Mouse (Mus musculus): ENCODE measurements around the gene Rab3gap1. TPM values are rescaled to one million over a fixed set of nuclear protein-coding genes. Genes with fewer than 3 reads are reported as not detected.

The Rab3gap1 gene
- polyA plus RNA-seq, 1 experiment from 2014 or later: 15.0 TPM

DNA sequence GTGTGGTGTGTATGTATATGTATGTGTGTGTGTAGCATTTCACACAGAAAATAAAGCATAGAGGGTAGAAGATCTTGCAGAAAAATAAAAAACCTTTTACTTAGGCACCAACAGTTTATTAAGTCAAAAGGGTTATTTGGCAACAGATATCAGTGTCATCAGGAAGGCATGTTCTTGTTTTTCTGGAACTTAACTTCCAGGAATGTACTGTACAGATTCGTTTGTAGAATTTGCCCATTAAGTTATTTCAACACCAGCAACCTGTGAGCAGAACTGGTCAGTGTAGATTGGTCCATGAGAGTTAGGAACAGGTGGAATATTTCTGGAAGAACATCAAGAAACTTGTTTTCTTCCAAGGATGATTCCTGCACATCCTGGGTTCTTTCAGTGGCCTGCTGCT lies 30.8 kb downstream of the Rab3gap1 start:
- ATAC-seq (ENCODE audit: insufficient read depth, low FRiP score, low TSS enrichment) (no peak), DNase-seq (ENCODE audit: low spot score) (no peak)
- Histone ChIP-seq H3K36me3 (ENCODE audit: control insufficient read depth, insufficient read depth, low read length) (no peaks in the 10 kb centered on the region), H3K4me1 (ENCODE audit: control insufficient read depth, insufficient read depth, low read length) (no peaks in the 10 kb centered on the region), H3K27me3 (ENCODE audit: control insufficient read depth, insufficient read depth, low read length) (no peaks in the 10 kb centered on the region), H3K4me3 (ENCODE audit: low read depth, low read length) (no peak overlapping the region), H3K4me2 (ENCODE audit: low read depth) (no peak overlapping the region), H3K27ac (ENCODE audit: low read depth, low read length) (no peak overlapping the region), H3K9ac (ENCODE audit: low read length) (no peak overlapping the region), H3K9me3 (ENCODE audit: control insufficient read depth, low read length) (no peaks in the 10 kb centered on the region)
- WGBS: 70% methylated on average over 1 of the region's 1 CpGs

DNA sequence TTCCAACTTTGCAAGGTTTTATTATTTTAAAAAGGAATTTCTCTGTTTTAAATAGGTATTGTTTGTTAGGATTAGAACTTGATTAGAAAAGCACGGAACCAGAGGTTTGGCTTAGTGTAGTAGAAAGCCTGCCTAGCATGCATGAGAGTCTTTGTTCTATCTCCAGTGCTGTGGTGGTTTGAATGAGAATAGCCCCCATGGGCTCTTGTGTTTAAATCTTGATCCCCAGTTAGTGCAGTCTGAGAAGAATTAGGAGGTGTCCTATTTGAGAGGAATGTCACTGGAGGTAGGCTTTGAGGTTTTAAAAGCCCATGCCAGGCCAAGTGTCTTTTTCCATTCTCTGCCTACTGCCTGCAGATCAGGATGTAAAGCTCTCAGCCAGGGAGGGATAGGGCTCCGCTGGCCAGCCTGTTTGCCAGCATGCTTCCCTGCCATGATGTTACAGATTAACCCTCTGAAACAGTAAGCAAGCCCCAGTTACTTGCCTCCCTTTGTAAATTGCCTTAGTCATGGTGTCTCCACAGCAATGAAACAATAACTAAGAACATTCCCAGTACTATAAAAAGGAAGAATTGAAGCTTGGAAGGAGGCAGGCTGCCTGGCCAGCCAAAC lies 36.3 kb downstream of the Rab3gap1 start:
- H3K9ac ChIP-seq (ENCODE audit: low read length): no peak overlapping the region
- WGBS: 36% methylated on average over 2 of the region's 2 CpGs
- no peak overlapping the region for H3K4me3 ChIP-seq (ENCODE audit: low read depth, low read length)
- DNase-seq (ENCODE audit: low spot score) (peak; percentile 13), ATAC-seq (ENCODE audit: insufficient read depth, low FRiP score, low TSS enrichment) (no peak)
- no peak overlapping the region for H3K27ac ChIP-seq (ENCODE audit: low read depth, low read length)
- no peak overlapping the region for H3K4me2 ChIP-seq (ENCODE audit: low read depth)
- H3K36me3 ChIP-seq (ENCODE audit: control insufficient read depth, insufficient read depth, low read length): no peaks in the 10 kb centered on the region
- no peaks in the 10 kb centered on the region for H3K27me3 ChIP-seq (ENCODE audit: control insufficient read depth, insufficient read depth, low read length)
- H3K4me1 ChIP-seq (ENCODE audit: control insufficient read depth, insufficient read depth, low read length): no peaks in the 10 kb centered on the region
- H3K9me3 ChIP-seq (ENCODE audit: control insufficient read depth, low read length): no peaks in the 10 kb centered on the region

DNA sequence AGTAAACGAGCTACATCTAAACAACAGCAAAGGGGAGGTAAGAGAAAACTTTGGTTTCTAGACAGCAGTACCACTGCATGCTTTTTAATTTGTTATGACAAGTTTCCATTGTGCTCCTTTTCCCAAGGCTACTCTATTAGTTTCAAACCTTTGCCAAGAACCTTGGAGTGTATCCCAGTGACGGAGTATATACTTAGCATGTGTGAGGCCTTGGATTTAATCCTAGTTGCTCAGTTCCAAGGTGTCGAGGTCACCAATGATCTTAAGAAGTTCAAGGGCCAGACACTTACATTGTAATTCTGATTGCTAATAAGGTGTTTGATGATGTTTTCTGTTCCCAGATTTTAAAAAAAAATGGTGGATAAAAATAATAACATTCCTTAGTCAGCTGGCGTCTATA lies 44.5 kb downstream of the Rab3gap1 start:
- no peak for ATAC-seq (ENCODE audit: insufficient read depth, low FRiP score, low TSS enrichment)
- DNase-seq (ENCODE audit: low spot score): no peak
- H3K27me3 ChIP-seq (ENCODE audit: control insufficient read depth, insufficient read depth, low read length): no peaks in the 10 kb centered on the region
- no peaks in the 10 kb centered on the region for H3K9me3 ChIP-seq (ENCODE audit: control insufficient read depth, low read length)
- H3K4me3 ChIP-seq (ENCODE audit: low read depth, low read length): no peak overlapping the region
- H3K27ac ChIP-seq (ENCODE audit: low read depth, low read length): no peak overlapping the region
- H3K9ac ChIP-seq (ENCODE audit: low read length): no peak overlapping the region
- WGBS: 94% methylated on average over 4 of the region's 4 CpGs
- no peak overlapping the region for H3K4me2 ChIP-seq (ENCODE audit: low read depth)
- 0 out of 2 replicates have a peak, but pooled peaks cover 2% of the 10 kb centered on the region for H3K36me3 ChIP-seq (ENCODE audit: control insufficient read depth, insufficient read depth, low read length)
- no peaks in the 10 kb centered on the region for H3K4me1 ChIP-seq (ENCODE audit: control insufficient read depth, insufficient read depth, low read length)

DNA sequence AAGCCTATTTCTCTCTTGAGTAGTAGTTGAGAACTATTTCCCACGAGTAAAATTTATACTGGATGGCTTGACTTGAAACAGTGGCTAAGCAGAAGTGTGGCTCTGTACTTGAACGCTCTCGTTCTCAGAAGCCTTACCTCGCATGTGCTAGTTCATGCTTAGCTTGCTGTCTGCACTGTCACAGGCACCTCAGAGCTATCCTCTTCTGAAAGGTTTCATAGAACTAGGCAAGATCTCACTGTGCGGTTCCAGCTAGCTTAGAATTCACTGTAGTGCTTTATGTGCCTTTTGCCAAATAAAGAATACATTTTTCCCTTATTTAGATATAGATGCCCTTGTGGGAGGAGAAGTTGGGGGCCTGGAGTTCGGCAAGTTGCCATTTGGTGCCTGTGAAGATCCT lies 46.7 kb downstream of the Rab3gap1 start:
- H3K27me3 ChIP-seq (ENCODE audit: control insufficient read depth, insufficient read depth, low read length): no peaks in the 10 kb centered on the region
- no peak overlapping the region for H3K4me3 ChIP-seq (ENCODE audit: low read depth, low read length)
- no peak for ATAC-seq (ENCODE audit: insufficient read depth, low FRiP score, low TSS enrichment)
- 87% methylated on average over 6 of the region's 6 CpGs for WGBS
- no peaks in the 10 kb centered on the region for H3K4me1 ChIP-seq (ENCODE audit: control insufficient read depth, insufficient read depth, low read length)
- H3K27ac ChIP-seq (ENCODE audit: low read depth, low read length): no peak overlapping the region
- no peak overlapping the region for H3K4me2 ChIP-seq (ENCODE audit: low read depth)
- H3K36me3 ChIP-seq (ENCODE audit: control insufficient read depth, insufficient read depth, low read length): peaks cover 2% of the 10 kb centered on the region; the same call in 1 of the 2 replicates
- no peak for DNase-seq (ENCODE audit: low spot score)
- no peaks in the 10 kb centered on the region for H3K9me3 ChIP-seq (ENCODE audit: control insufficient read depth, low read length)
- H3K9ac ChIP-seq (ENCODE audit: low read length): no peak overlapping the region

DNA sequence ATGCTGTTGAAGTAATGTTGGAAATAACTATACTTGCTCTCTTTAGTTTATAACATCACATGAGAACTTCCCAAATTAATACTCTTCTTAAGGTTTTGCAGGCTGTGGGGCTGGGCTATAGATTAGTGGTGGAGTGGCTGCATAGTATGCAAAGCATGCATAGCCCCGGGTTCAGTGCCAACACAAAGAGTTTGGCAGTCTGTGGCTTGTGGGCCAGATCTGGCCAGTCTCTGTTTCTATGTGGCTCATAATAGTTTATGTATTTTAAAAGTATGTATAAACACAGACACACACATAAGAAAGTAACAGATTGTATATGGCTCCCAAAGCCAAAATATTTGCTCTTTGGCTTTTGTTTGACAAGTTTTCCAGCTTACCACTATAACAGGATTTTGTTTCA lies 47.2 kb downstream of the Rab3gap1 start:
- WGBS: 89% methylated on average over 1 of the region's 1 CpGs
- no peaks in the 10 kb centered on the region for H3K4me1 ChIP-seq (ENCODE audit: control insufficient read depth, insufficient read depth, low read length)
- no peak overlapping the region for H3K27ac ChIP-seq (ENCODE audit: low read depth, low read length)
- H3K36me3 ChIP-seq (ENCODE audit: control insufficient read depth, insufficient read depth, low read length): peaks cover 2% of the 10 kb centered on the region; the same call in 1 of the 2 replicates
- no peaks in the 10 kb centered on the region for H3K9me3 ChIP-seq (ENCODE audit: control insufficient read depth, low read length)
- H3K4me3 ChIP-seq (ENCODE audit: low read depth, low read length): no peak overlapping the region
- H3K27me3 ChIP-seq (ENCODE audit: control insufficient read depth, insufficient read depth, low read length): no peaks in the 10 kb centered on the region
- H3K9ac ChIP-seq (ENCODE audit: low read length): no peak overlapping the region
- no peak overlapping the region for H3K4me2 ChIP-seq (ENCODE audit: low read depth)
- DNase-seq (ENCODE audit: low spot score) (no peak), ATAC-seq (ENCODE audit: insufficient read depth, low FRiP score, low TSS enrichment) (no peak)

DNA sequence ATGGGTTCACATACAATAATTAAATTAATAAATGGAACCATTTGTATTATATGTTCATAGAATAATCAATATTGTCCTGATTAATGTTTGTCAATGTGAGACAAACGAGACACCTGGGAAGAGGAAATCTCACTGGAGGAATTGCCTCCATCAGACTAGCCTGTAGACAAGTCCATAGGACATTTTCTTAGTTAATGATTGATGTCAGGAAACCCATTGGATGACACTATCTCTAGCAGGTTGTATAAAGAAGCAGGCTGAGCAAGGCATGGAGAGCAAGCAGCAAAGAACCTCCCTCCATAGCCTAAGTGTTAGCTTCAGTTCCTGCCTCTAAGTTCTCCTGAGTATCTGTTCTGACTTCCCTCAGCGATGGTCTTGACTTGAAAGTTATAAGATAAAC lies 64.8 kb downstream of the Rab3gap1 start:
- DNase-seq (ENCODE audit: low spot score) (no peak), ATAC-seq (ENCODE audit: insufficient read depth, low FRiP score, low TSS enrichment) (no peak)
- no peak overlapping the region for H3K4me2 ChIP-seq (ENCODE audit: low read depth)
- H3K4me3 ChIP-seq (ENCODE audit: low read depth, low read length): no peak overlapping the region
- no peaks in the 10 kb centered on the region for H3K4me1 ChIP-seq (ENCODE audit: control insufficient read depth, insufficient read depth, low read length)
- no peak overlapping the region for H3K27ac ChIP-seq (ENCODE audit: low read depth, low read length)
- no peaks in the 10 kb centered on the region for H3K27me3 ChIP-seq (ENCODE audit: control insufficient read depth, insufficient read depth, low read length)
- H3K9me3 ChIP-seq (ENCODE audit: control insufficient read depth, low read length): no peaks in the 10 kb centered on the region
- WGBS: 89% methylated on average over 2 of the region's 2 CpGs
- H3K9ac ChIP-seq (ENCODE audit: low read length): no peak overlapping the region
- peaks cover 6% of the 10 kb centered on the region; the same call in 1 of the 2 replicates for H3K36me3 ChIP-seq (ENCODE audit: control insufficient read depth, insufficient read depth, low read length)

DNA sequence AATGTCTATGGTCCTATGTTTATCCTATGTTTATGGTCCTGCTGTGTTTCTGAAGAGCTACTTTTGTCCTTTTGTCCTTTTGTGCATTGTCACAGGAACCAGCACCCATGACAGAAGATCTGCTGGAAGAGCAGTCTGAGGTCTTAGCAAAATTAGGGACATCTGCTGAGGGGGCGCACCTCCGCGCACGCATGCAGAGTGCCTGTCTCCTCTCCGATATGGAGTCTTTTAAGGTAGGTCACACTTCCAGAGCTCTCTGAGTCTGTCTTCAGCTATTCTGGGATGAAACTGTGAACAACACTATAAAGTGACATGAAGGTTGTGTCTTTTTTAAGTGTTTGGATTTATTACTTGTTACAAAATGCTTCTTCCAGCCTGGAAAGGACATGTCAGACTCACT lies 65.7 kb downstream of the Rab3gap1 start:
- WGBS: 95% methylated on average over 5 of the region's 5 CpGs
- H3K4me2 ChIP-seq (ENCODE audit: low read depth): no peak overlapping the region
- H3K27ac ChIP-seq (ENCODE audit: low read depth, low read length): no peak overlapping the region
- peaks cover 12% of the 10 kb centered on the region for H3K36me3 ChIP-seq (ENCODE audit: control insufficient read depth, insufficient read depth, low read length)
- no peaks in the 10 kb centered on the region for H3K4me1 ChIP-seq (ENCODE audit: control insufficient read depth, insufficient read depth, low read length)
- H3K9ac ChIP-seq (ENCODE audit: low read length): no peak overlapping the region
- no peaks in the 10 kb centered on the region for H3K27me3 ChIP-seq (ENCODE audit: control insufficient read depth, insufficient read depth, low read length)
- no peak for ATAC-seq (ENCODE audit: insufficient read depth, low FRiP score, low TSS enrichment)
- no peaks in the 10 kb centered on the region for H3K9me3 ChIP-seq (ENCODE audit: control insufficient read depth, low read length)
- no peak for DNase-seq (ENCODE audit: low spot score)
- no peak overlapping the region for H3K4me3 ChIP-seq (ENCODE audit: low read depth, low read length)

DNA sequence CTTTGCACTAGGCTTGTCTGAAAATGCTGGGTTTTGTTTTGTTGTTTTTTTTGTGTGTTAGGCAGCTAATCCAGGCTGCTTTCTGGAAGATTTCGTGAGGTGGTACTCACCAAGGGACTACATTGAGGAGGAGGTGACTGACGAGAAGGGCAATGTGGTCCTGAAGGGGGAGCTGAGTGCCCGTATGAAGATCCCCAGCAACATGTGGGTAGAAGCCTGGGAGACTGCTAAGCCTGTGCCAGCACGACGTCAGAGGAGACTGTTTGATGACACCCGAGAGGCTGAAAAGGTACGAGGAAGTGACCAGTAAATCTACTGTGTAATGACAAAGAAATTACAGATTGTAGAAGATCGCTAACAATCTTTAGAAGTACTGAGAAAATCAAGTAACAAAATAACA lies 68.7 kb downstream of the Rab3gap1 start:
- Histone ChIP-seq H3K9ac (ENCODE audit: low read length) (no peak overlapping the region), H3K27me3 (ENCODE audit: control insufficient read depth, insufficient read depth, low read length) (no peaks in the 10 kb centered on the region), H3K27ac (ENCODE audit: low read depth, low read length) (no peak overlapping the region), H3K4me3 (ENCODE audit: low read depth, low read length) (no peak overlapping the region), H3K4me2 (ENCODE audit: low read depth) (no peak overlapping the region), H3K36me3 (ENCODE audit: control insufficient read depth, insufficient read depth, low read length) (peaks cover 12% of the 10 kb centered on the region), H3K9me3 (ENCODE audit: control insufficient read depth, low read length) (no peaks in the 10 kb centered on the region), H3K4me1 (ENCODE audit: control insufficient read depth, insufficient read depth, low read length) (no peaks in the 10 kb centered on the region)
- 80% methylated on average over 8 of the region's 8 CpGs for WGBS
- ATAC-seq (ENCODE audit: insufficient read depth, low FRiP score, low TSS enrichment): no peak
- no peak for DNase-seq (ENCODE audit: low spot score)

DNA sequence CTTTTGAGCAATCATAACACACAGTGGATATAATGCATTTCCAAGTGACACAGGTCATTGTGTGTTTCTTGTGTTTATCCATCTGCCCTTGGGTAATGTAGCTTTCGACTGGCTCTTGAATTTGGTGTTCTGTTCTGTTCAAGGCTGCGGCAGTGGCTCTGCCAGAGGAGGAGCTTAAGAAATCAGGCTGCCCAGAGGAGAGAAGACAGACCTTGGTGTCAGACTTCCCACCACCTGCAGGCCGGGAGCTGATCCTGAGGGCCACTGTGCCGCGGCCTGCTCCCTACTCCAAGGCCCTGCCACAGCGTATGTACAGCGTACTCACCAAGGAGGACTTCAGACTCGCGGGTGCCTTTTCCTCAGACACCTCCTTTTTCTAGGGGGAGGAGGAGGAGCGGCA lies 73.7 kb downstream of the Rab3gap1 start:
- Histone ChIP-seq H3K27ac (ENCODE audit: low read depth, low read length) (no peak overlapping the region), H3K9ac (ENCODE audit: low read length) (no peak overlapping the region), H3K4me2 (ENCODE audit: low read depth) (no peak overlapping the region), H3K4me1 (ENCODE audit: control insufficient read depth, insufficient read depth, low read length) (no peaks in the 10 kb centered on the region), H3K36me3 (ENCODE audit: control insufficient read depth, insufficient read depth, low read length) (peaks cover 16% of the 10 kb centered on the region), H3K4me3 (ENCODE audit: low read depth, low read length) (no peak overlapping the region), H3K27me3 (ENCODE audit: control insufficient read depth, insufficient read depth, low read length) (no peaks in the 10 kb centered on the region), H3K9me3 (ENCODE audit: control insufficient read depth, low read length) (no peaks in the 10 kb centered on the region)
- DNase-seq (ENCODE audit: low spot score): no peak
- no peak for ATAC-seq (ENCODE audit: insufficient read depth, low FRiP score, low TSS enrichment)
- 97% methylated on average over 10 of the region's 10 CpGs for WGBS

All from neural tube, embryonic 11.5 days (tissue).